Mouse (Mus musculus) liver (tissue): ENCODE data around the gene Nlgn1.

Source experiments
- DNase-seq: peaks from one replicate; pipeline ENCODE4 v3.0.0-alpha.2; 2020; ENCODE audit warnings: mixed read lengths

The Nlgn1 gene

GRCm38 (mm10) chr3:26194970-26195369 is 137.3 kb downstream of the Nlgn1 start:
- DNase-seq = no peak

- no peak for DNase-seq
Observed at GRCm38 (mm10) chr3:26181013-26181412, 151.2 kb downstream of the Nlgn1 start.

- DNase-seq = no peak
Observed at GRCm38 (mm10) chr3:26175371-26175770, 156.9 kb downstream of the Nlgn1 start.

GRCm38 (mm10) chr3:26174257-26174656 is 158.0 kb downstream of the Nlgn1 start:
- DNase-seq = no peak

GRCm38 (mm10) chr3:26173613-26174012 is 158.6 kb downstream of the Nlgn1 start:
- DNase-seq = no peak

GRCm38 (mm10) chr3:26166711-26167110 is 165.5 kb downstream of the Nlgn1 start:
- DNase-seq = no peak

- DNase-seq = no peak
Observed at GRCm38 (mm10) chr3:26153782-26154181, 178.5 kb downstream of the Nlgn1 start.

- no peak for DNase-seq
Observed at GRCm38 (mm10) chr3:26153036-26153741, 179.1 kb downstream of the Nlgn1 start.

- no peak for DNase-seq
Observed at GRCm38 (mm10) chr3:26152510-26153035, 179.7 kb downstream of the Nlgn1 start.

- no peak for DNase-seq
Observed at GRCm38 (mm10) chr3:26151351-26152020, 180.8 kb downstream of the Nlgn1 start.

GRCm38 (mm10) chr3:26146174-26146573 is 186.1 kb downstream of the Nlgn1 start:
- no peak for DNase-seq

GRCm38 (mm10) chr3:26145441-26145840 is 186.8 kb downstream of the Nlgn1 start:
- no peak for DNase-seq

GRCm38 (mm10) chr3:26141590-26141989 is 190.7 kb downstream of the Nlgn1 start:
- DNase-seq = no peak

- DNase-seq = no peak
Observed at GRCm38 (mm10) chr3:26134839-26135651, 197.2 kb downstream of the Nlgn1 start.

GRCm38 (mm10) chr3:26130919-26131318 is 201.3 kb downstream of the Nlgn1 start:
- DNase-seq = no peak

GRCm38 (mm10) chr3:26129455-26129854 is 202.8 kb downstream of the Nlgn1 start:
- no peak for DNase-seq

- DNase-seq = no peak
Observed at GRCm38 (mm10) chr3:26117071-26117470, 215.2 kb downstream of the Nlgn1 start.

GRCm38 (mm10) chr3:26106361-26106760 is 225.9 kb downstream of the Nlgn1 start:
- DNase-seq = no peak

- DNase-seq = no peak
Observed at GRCm38 (mm10) chr3:26105528-26105927, 226.7 kb downstream of the Nlgn1 start.

GRCm38 (mm10) chr3:26102271-26102670 is 230.0 kb downstream of the Nlgn1 start:
- DNase-seq = no peak

GRCm38 (mm10) chr3:26095551-26095950 is 236.7 kb downstream of the Nlgn1 start:
- no peak for DNase-seq

- DNase-seq = no peak
Observed at GRCm38 (mm10) chr3:26069366-26069765, 262.9 kb downstream of the Nlgn1 start.

- DNase-seq = no peak
Observed at GRCm38 (mm10) chr3:26050769-26051168, 281.5 kb downstream of the Nlgn1 start.
